Mouse (Mus musculus) layer of hippocampus, postnatal 36 days (tissue): ENCODE measurements around the gene Nkiras2. TPM values are rescaled to one million over a fixed set of nuclear protein-coding genes. Genes with fewer than 3 reads are reported as not detected.
"Not testable (repeated sequence)": the region's sequence is repeated elsewhere in the genome, so short reads cannot be mapped to it uniquely, and the experiment has no call there.

ENCODE experiments used
- DNase-seq, 2 experiments: peaks; one replicate each; pipeline ENCODE4 v3.0.0; 2022
- total RNA-seq, 2 experiments: library from RNA; stranded (reverse); gene quantifications; 2 replicates each; pipeline ENCODE4 v1.2.3; 2021

Nkiras2 gene
- total RNA-seq, 2 experiments from 2014 or later = 12.5 to 15.1 TPM

DNA sequence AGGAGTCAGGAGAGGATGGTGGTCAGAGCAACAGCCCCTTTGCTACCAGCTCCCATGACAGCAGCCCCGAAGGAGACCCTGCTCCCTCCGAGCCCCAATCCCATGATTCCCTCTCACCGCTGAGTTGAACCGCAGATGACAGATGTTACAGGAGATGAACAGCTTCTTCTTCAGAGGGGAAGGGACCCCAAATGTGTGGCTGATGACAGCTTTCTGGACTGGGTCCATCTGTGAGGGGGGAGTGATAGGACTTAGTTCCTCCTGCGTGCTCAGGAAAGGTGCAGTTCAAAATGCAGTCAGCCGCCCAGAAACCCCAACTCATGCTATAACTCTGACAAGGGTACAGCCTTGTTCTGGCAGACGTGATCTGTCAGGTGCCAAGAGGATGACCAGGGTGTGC, 15.5 kb downstream of the Nkiras2 start:
- no peak for DNase-seq

DNA sequence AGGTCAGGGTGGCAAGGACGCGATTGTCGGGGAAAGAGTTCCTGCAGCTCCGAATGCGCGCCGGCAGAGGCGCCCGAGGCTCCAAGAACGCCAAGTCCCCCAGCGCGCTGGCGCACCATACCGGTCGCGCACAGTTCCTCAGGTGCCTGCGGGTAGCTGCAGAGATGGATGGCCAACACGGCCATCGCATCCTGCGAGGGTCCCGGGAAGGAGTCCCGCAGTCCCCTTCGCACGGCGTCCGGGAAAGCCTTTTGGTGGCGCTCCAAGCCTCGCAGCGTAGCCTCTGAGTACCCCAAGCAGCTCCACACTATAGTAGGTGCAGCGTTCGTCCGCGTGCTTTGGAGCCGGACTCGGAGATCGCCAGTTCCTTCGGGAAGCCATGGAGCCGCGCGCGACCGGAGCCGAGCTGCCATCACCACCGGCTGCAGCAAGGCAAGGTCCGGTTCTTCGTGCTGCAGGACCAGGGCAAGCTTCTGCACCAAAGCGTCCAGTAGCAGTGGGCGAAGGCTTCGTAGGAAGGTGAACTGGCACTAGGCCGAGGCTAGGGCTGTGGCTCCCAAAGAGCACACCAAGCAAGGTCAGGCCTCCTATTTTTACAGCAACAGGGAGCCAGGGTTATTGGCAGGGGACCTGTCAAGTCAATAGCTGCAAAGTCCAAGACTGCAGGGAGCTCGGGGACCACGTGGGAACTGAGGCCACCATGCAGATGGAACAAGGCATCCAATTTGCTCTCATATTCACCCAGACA, 21.3 kb downstream of the Nkiras2 start:
- peak; percentile 32 to 35 for DNase-seq

DNA sequence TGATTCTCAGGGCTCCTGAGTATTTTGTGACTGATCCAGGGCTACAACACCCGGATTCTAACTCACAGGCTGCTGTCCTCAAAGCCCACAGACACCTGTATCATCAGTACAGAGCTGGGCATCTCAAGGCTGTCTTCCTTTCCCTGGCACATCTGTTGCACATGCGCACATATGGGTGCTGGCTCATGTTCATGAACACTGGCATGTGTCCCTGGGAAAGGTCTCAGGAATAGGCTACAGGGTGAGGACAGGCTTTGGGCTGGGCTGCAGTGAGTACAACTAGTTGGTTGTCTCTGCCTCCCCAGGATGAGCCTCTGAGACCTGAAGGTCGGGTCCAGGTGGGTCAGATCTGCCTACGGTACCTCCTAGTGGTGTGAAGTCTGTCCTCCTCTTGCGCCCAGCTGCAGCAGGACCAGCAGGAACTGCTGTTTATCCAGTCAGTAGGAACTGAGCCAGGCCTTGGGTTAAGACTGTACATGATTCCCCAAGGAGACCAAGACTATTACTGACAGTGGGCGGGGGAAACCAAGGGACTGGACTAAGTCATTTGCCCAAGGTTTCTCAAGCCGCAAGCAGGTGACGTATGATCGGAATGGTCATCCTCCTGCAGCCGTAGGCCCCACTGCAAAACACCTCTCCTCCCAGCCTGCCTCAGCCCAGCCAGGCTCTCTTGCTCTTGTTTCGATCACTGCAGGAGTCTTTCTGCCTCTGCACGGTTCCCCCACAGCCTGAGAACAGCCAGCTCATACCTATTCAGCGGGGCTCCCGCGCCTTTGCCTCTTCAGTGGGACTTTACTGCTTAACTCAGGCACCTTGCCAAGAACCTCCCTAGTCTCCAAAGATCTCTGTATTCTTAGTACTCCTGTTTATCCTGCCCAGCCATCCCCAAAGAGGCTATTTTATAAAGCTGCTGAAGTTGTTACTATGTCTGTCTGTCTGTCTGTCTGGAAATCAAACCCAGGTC, 24.9 kb downstream of the Nkiras2 start:
- no peak for DNase-seq

DNA sequence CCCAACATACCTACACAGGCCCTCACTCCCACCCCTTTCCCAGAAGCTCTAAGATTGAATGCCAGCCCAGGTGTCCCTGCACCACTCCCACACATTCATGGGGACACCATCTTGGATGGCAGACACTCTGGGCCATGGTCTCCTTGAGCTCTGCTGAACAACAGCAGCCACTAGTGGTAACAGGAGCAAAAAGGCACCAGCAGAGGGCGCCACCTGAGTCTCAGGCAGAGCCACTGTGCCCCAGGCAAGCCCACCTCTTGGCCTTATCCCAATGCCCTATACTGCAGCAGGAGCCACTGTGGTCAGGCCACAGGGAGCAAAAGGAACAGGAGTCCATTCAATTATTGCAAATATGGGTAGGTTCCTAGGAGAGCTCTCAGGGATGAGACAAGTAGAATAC, 27.2 kb downstream of the Nkiras2 start:
- DNase-seq = no peak

DNA sequence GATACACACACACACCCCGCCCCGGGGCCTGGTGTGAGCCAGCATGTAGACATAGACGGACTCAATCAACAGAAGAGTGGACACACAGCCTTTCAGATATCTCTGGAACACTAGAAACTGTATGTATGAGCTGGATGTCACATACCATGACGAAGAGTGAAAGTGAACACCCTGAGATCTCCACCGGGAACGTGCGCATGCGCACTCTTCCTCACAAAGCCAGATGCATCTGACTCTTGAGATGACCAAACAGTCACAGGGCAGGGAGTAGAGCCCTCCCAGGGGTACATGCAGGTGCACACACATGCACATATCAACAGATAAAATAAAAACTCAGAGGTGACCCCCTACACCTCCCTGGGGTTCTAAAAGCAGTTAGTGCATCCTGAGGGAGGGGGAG, 29.4 kb downstream of the Nkiras2 start:
- DNase-seq = no peak

DNA sequence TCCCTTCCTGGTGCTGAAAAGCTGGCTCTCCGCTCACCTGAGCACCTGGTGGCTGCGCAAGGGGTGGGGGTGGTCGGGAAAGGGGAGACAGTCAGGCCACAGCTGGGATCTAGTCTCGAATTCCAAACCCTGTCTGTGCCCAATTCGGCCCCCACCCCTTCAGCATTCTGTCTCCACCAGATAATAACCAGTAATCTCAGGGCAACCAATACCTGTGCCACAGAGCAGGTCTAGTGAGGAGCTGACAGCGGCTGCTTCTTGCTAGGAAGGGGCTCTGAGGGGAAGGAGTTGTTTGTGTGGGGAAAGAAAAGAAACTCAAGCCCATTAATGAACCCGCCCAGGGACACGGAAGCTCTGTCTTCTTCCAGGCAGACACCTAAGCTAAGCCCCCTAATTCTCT, 32.2 kb downstream of the Nkiras2 start:
- DNase-seq = no peak

DNA sequence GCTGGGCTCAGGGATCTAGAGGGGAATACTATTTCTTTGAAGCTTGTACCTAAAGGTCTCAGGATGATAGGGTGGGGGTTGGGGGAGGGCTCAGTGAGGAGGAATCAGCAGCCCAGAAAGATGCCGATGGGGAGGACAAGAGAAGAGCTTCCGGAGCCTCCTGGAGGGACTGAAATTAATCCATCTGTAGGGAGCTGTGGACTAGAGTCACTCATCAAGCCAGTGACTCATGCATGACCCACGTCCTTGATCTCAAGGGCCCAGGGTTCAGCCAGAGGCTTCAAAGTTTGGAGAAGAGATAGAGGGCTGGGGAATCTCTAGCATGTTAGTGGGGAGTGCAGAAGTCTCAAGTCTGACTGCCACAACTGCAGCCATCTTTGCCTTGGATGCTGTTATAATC, 32.7 kb downstream of the Nkiras2 start:
- no peak for DNase-seq

DNA sequence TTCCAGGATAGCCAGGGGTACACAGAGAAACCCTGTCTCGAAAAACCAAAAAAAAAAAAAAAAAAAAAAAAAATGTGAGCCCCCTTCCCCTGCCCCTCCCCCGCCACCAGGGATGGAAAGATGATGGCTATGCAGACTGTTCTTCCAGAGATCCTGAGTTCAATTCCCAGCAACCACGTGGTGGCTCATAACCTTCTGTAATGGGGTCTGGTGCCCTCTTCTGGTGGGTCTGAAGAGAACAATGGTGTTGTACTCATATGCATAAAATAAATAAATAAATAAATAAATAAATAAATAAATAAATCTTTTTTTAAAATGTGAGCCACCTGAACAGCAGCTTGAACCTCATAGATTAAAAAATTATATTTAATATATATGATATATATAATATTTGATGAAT, 36.5 kb downstream of the Nkiras2 start:
- DNase-seq = not testable (repeated sequence)

DNA sequence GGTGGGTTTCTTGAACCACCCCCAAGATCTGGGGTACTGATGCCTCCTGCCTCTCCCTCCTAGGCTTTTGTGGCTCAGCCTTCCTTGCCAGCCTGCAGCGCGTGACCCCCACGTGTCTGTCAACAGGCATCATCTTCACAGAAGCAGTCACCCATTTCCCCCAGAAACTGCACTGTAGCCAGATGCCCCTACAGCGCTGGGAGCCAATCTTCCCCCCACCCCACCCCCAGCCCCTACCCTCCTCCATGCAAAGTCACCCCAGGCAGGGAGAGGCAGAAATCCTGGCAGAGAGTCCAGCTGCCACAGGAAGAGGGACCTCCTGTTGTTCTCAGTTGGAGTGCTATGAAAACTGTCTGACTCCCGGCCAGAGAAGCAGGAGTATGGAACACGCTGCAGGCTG, 37.4 kb downstream of the Nkiras2 start:
- DNase-seq = no peak

DNA sequence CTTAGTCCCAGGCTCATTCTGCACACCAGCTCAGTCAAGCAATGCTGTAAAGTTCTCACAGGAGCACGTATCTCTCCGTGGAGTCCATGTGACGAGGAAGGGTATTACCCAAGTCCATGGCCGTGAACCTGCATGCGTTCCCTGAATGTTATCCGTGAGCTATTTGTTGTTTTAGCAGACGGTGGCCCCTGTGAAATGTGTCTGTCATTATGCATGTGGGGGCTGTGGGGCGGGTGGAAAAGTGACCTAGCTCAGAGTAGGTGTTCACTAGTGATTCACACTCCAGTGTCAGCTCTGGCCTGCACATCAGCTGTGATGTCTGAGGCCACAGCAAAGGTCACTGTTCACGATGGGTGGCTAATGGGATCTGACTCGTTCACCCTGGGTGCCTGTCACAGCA, 40.8 kb downstream of the Nkiras2 start:
- DNase-seq = no peak

DNA sequence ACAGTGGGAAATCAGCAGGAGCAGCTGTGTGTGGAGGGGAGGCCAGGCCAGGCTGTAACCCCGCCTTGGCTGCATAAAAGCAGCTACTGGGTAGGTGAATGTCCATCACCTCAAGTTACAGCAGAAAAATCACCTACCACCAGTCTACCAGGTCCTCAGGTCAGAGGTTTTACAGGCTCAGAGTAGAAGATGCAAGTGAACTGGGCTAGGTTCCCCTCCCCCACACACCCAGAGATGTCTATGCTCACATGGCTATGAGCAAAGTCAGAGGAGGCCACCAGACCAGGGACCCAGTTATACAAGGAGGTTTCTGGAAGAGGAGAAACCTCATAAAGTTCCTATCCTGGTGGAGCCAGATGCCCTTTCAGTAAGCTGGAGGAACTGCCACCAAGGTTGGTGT, 52.0 kb downstream of the Nkiras2 start:
- no peak for DNase-seq

DNA sequence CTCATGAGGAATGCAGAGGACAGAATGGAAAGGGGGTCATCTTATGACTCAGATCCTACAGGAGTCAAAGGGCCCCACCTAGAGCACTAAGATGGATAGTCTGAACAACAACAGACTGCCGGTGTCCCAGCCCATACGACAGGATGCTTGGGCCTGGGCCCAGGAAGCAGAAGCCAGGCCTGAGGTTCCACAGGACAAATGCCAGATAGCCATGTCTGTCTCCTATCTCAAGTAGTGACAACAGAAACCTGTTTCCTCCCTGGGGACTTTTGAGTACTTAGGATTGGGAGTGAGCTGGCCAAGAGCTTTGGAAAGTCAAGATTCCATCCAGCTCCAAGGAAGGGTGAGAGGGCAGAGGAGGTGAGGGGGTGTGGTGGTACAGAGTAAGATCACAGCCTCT, 52.9 kb downstream of the Nkiras2 start:
- no peak for DNase-seq

DNA sequence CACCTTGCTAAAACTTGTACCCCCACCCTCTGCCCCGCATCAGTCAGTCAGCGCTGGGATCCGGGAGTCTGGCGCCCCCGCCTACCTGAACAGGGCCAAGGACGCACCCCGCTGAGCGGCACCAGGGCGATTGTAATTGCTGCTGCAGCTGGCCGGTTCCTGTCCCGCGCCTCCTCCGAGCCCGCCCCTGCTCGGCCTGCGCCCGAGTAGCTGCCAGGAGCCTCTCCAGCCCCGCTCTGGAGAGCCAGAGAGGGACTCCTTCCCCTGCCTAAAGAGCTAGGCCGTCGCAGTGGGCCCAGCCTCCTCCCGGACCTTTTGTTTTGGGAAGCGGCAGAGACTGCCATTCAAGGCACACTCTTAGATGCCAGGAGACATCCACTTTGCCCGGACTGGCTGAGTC, 54.1 kb downstream of the Nkiras2 start:
- DNase-seq = no peak

Other genes starting within 250 kb of the Nkiras2 start
- 10 to 100 TPM; 36.5 to 39.8 TPM for gene Jup, start 221.5 kb upstream of the Nkiras2 start, total RNA-seq
- 1 to 10 TPM; 8.7 to 9.4 TPM for gene P3h4, start 204.4 kb upstream of the Nkiras2 start, total RNA-seq
- gene Fkbp10, start 203.5 kb upstream of the Nkiras2 start, total RNA-seq = 1 to 10 TPM; 4.4 to 5.0 TPM
- gene Nt5c3b, start 177.4 kb upstream of the Nkiras2 start, total RNA-seq = 10 to 100 TPM; 56.9 to 62.8 TPM
- gene Klhl10, start 177.3 kb upstream of the Nkiras2 start, total RNA-seq = 1 to 10 TPM; 1.4 to 1.9 TPM
- 100 to 1,000 TPM; 126 to 127 TPM for gene Klhl11, start 146.5 kb upstream of the Nkiras2 start, total RNA-seq
- gene Acly, start 91.2 kb upstream of the Nkiras2 start, total RNA-seq = 100 to 1,000 TPM; 103 to 109 TPM
- 1 to 10 TPM in 1 of 2 experiments, under 1 TPM in 1; 0.82 to 1.3 TPM for gene Ttc25, start 73.6 kb upstream of the Nkiras2 start, total RNA-seq
- gene Cnp, start 44.3 kb upstream of the Nkiras2 start, total RNA-seq = 100 to 1,000 TPM; 246 to 256 TPM
- 100 to 1,000 TPM; 249 to 265 TPM for gene Dnajc7, start 924 bp downstream of the Nkiras2 start, total RNA-seq
- gene Zfp385c, start 73.2 kb downstream of the Nkiras2 start, total RNA-seq = under 1 TPM; 0.15 to 0.66 TPM
- gene Dhx58, start 85.0 kb downstream of the Nkiras2 start, total RNA-seq = 1 to 10 TPM; 1.5 to 3.4 TPM
- 10 to 100 TPM; 53.0 to 54.4 TPM for gene Kat2a, start 93.2 kb downstream of the Nkiras2 start, total RNA-seq
- gene Hspb9, start 94.6 kb downstream of the Nkiras2 start, total RNA-seq = not detected
- gene Rab5c, start 119.0 kb downstream of the Nkiras2 start, total RNA-seq = 100 to 1,000 TPM; 143 to 149 TPM
- gene Kcnh4, start 140.7 kb downstream of the Nkiras2 start, total RNA-seq = 1 to 10 TPM; 1.7 TPM
- gene Hcrt, start 143.7 kb downstream of the Nkiras2 start, total RNA-seq = not detected
- 1 to 10 TPM; 6.2 to 9.9 TPM for gene Ghdc, start 151.7 kb downstream of the Nkiras2 start, total RNA-seq
- 10 to 100 TPM; 11.7 to 12.7 TPM for gene Stat5b, start 231.5 kb downstream of the Nkiras2 start, total RNA-seq
- gene Stat5a, start 240.1 kb downstream of the Nkiras2 start, total RNA-seq = 1 to 10 TPM; 1.1 to 1.5 TPM